Mouse (Mus musculus): ENCODE data around the gene Vmn1r48.
"Not testable (repeated sequence)": the region's sequence is repeated elsewhere in the genome, so short reads cannot be mapped to it uniquely, and the experiment has no call there.

Vmn1r48 gene

DNA sequence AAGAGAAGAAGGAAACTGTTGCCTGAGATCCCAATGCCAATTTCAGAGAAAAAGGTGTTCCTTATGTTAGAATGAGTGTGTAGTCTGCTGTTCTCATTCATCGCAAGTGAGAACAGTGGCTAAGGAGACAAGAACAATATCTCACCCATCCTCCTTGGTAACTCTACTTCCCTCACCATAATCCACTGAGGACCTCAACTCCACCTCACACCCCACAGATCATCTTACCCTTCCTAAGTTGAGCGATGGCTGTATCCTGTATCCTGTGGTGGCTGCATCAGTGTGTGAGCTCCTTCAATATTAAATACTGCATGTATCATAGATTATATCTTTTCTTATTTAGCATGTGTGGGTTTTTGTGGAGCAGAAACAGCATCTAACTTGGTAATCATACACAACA, at the start of gene Vmn1r48:
Gene Vmn1r48, minus strand, starts transcription at position 101 of the 400 bp plus-strand sequence.
- DNase-seq (ENCODE audit: low spot score in 2 of 2) = not testable (repeated sequence)

DNA sequence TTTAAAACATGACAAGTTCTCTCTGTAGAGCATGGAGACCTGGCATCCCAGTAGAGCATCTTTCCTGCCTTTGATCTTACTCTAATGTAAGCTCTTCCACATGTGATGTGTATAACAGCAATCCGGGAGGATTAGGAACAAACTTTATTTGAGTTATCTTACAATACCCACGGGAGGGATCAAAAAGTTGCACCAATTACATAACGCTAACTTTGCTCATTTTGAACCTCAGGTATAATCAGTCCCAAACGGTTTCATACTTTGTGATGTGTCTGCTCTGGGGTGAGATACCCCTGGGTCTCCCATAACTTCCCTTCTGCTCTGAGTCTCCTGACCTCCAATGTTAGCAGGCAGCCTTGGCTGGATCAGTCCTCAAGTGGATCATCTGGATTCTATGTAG, 41.8 kb upstream of the Vmn1r48 start, which contains the start of gene Vmn1r49:
Gene Vmn1r49, minus strand, starts transcription at position 101 of the 400 bp plus-strand sequence.
- no peak for DNase-seq (ENCODE audit: low spot score in 2 of 2)

DNA sequence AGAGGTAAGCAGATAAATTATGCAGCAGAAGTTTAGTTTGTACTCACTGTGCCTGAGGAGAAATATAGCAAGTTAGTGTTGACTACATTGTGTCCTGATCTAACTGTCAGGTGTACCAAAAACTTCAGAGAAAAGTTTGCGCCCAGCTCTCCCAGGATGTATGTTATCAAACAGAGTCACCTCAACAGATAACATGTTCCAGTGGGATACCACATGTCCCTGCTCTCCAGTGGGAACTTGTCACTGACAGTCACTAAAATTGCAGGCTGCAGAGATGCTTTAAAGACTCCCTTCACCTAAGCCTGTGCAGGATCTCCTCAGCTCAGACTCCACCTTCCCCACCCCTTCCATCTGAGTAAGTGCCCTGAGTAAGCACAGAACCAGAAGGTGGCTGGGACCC, 20.8 kb downstream of the Vmn1r48 start, which contains the start of gene Vmn1r47:
Gene Vmn1r47, plus strand, starts transcription at position 301 of the 400 bp plus-strand sequence.
- DNase-seq (ENCODE audit: low spot score in 2 of 2) = not testable (repeated sequence)

DNA sequence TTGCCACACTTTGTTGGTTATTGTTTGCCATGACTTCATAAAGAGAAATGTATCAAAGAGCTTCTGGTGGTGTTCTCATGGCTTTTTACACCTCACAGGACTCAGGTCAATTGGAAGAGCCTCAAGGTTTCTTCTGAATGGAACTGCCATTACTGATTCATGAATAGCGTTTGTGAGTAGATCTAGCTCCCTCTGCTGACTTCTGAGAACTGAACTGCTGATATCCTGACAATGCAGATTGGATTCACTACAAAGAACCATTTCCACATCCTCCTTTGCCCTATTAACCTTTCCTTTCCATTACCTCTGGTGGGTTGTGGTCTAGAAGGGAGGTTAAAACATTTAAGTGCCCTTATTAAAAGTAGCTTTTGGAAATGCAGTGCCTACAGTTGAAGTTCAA, 50.7 kb downstream of the Vmn1r48 start:
- DNase-seq (ENCODE audit: low spot score in 2 of 2) = no peak

Measured in natural killer cell, adult 2 months (primary cell).